ENCODE assay signal across 8 mouse cellular contexts in genomic region chr5:127405391-127406000, GRCm38 (mm10).
DNase-seq lines count a peak whose midpoint lies in the region; ATAC-seq lines count a peak whose summit lies in the region.

No protein-coding gene starts in this region.

- intact Hi-C loops in left cerebral cortex, postnatal 14 days (cut with DNase I), result no loop called here

- H3K4me3 ChIP-seq in heart, embryonic 10.5 days, result no peak overlapping the region
- no peak overlapping the region for H3K4me3 ChIP-seq in stomach, embryonic 15.5 days (replicated peaks)

- no peak overlapping the region for H3K9ac ChIP-seq in stomach, embryonic 15.5 days

- no peaks in the 10 kb centered on the region for H3K36me3 ChIP-seq in heart, embryonic 10.5 days
- H3K36me3 ChIP-seq in stomach, embryonic 15.5 days, result no peaks in the 10 kb centered on the region

- no peaks in the 10 kb centered on the region; the same call in 1 of the 2 replicates for H3K9me3 ChIP-seq in heart, embryonic 10.5 days
- no peaks in the 10 kb centered on the region for H3K9me3 ChIP-seq in stomach, embryonic 15.5 days

- DNase-seq in left cerebral cortex, postnatal 14 days (ENCODE audit: low spot score in 2 of 2), result peak; percentile 47 to 52
- DNase-seq in left cerebral cortex, adult 8-10 months (ENCODE audit: low spot score in 2 of 2), result no peak
- peak; percentile 85 to 90 for DNase-seq in cerebellum, postnatal 36 days
- DNase-seq in heart, embryonic 10.5 days (ENCODE audit: low spot score), result no peak
- DNase-seq in kidney, adult 8-10 months, result peak; percentile 45 to 72
- peak; percentile 81 for DNase-seq in lung, postnatal 25 days (ENCODE audit: low spot score)

- peak; percentile 77 for ATAC-seq in stomach, embryonic 15.5 days (ENCODE audit: insufficient read depth, low FRiP score, low read depth)
- ATAC-seq in activated CD4-positive, CD25-positive, alpha-beta regulatory T cell, adult 4 months, result no peak

- H3K27ac ChIP-seq in heart, embryonic 10.5 days, result peak overlapping the region; percentile 22; the same call in 1 of the 2 replicates
- 0 out of 2 replicates have a peak overlapping the region, but pooled peaks have one; percentile 31 for H3K27ac ChIP-seq in stomach, embryonic 15.5 days

- peak overlapping the region; percentile 13; the same call in 1 of the 2 replicates for H3K4me2 ChIP-seq in stomach, embryonic 15.5 days

- peaks cover 14% of the 10 kb centered on the region for H3K4me1 ChIP-seq in heart, embryonic 10.5 days
- H3K4me1 ChIP-seq in stomach, embryonic 15.5 days, result peaks cover 15% of the 10 kb centered on the region

- no peaks in the 10 kb centered on the region for H3K27me3 ChIP-seq in heart, embryonic 10.5 days (ENCODE audit: insufficient read depth, poor library complexity, severe bottlenecking)
- no peaks in the 10 kb centered on the region for H3K27me3 ChIP-seq in stomach, embryonic 15.5 days (replicated peaks)

- 63% methylated on average over 18 of the region's 18 CpGs for WGBS in heart, embryonic 10.5 days
- 24% methylated on average over 18 of the region's 18 CpGs for WGBS in stomach, embryonic 15.5 days

Comparison
In these comparisons a context has a peak if more than half of its experiments do, and no peak if none do; other contexts are left out.
1. DNase-seq: peak in left cerebral cortex, postnatal 14 days (2 of 2), cerebellum, postnatal 36 days (2 of 2), kidney, adult 8-10 months (2 of 2) and lung, postnatal 25 days (single experiment); none in left cerebral cortex, adult 8-10 months (0 of 2) and heart, embryonic 10.5 days (single experiment).